Mouse (Mus musculus) heart, adult 18-20 months (tissue): ENCODE results near the gene Tmem29. TPM values are rescaled to one million over a fixed set of nuclear protein-coding genes. Genes with fewer than 3 reads are reported as not detected.
"Not testable (repeated sequence)": the region's sequence is repeated elsewhere in the genome, so short reads cannot be mapped to it uniquely, and the experiment has no call there.

Source experiments
- DNase-seq, 2 experiments: peaks; one replicate each; pipeline ENCODE4 v3.0.0; 2021 to 2022; ENCODE audit warnings: mixed read lengths in 1 of 2
- long read RNA-seq, 2 experiments: library from polyadenylated mRNA; stranded (forward); transcript quantifications; one replicate each; pipeline ENCODE4 v2.0.0; 2021
- total RNA-seq, 2 experiments: library from RNA; stranded (reverse); gene quantifications; 2 replicates each; pipeline ENCODE4 v1.2.3; 2021

Tmem29 gene
- 1 to 10 TPM; 3.1 to 3.2 TPM for total RNA-seq
- long read RNA-seq, experiment 1, partial matches to known transcripts = 0 of 1 reads
- long read RNA-seq, experiment 1, other reads (novel, unspliced or antisense) = 0 of 1 reads
- long read RNA-seq, experiment 2, partial matches to known transcripts = 0 of 3 reads
- long read RNA-seq, experiment 2, other reads (novel, unspliced or antisense) = 0 of 3 reads

DNA sequence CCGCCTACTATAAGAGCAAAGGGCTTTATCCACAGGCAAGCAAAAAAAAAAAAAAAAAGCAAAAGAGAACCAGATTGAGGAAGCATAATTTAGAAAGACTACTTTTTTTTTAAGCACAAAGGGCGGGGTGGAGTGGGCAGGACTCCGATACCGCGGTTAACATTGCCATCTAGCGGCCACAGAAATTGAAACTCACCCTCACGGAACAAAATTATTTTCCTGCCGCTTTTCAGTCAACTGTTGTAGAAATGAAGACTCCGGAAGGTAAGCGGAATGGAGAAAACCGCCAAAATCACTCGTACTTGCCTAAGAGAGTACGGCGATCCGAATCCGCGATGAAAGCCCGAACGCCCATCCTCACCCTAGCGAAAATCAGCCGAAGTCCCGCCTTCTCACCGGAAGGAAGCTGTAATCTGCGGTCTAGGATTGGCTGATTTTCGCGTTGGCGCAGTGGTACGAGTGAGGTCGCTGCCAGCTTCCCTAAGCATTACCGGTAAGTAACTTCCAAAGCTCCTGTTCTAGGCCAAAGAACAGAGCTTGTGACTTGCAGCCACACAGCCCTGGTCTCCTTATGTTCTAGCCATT lies at the start of gene Tmem29:
Tmem29 (minus strand) TSS at position 389 of the 585 bp plus-strand sequence.
- peak; percentile 91 to 96 for DNase-seq

- DNase-seq = no peak
Observed at GRCm38 (mm10) chrX:150508696-150509095, 49.7 kb upstream of the Tmem29 start.

DNA sequence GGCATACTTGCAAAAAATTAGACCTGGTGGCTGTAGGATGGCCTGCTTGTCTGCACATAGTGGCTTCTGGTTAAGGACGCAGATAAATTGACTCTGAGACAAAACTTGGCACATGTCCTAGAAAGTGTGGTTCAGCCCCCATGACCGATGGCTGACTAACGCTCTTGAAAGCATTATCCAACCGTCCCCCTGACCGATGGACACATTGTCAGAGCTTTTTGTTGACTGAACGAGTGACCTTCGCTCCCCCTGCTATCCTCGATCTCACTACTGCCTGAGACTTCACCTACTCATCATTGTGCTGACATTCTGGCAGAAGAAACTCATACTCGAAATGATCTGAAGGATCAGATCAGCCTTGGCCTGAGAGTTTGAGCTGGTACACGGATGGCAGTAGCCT lies 28.9 kb upstream of the Tmem29 start:
- not testable (repeated sequence) for DNase-seq

DNA sequence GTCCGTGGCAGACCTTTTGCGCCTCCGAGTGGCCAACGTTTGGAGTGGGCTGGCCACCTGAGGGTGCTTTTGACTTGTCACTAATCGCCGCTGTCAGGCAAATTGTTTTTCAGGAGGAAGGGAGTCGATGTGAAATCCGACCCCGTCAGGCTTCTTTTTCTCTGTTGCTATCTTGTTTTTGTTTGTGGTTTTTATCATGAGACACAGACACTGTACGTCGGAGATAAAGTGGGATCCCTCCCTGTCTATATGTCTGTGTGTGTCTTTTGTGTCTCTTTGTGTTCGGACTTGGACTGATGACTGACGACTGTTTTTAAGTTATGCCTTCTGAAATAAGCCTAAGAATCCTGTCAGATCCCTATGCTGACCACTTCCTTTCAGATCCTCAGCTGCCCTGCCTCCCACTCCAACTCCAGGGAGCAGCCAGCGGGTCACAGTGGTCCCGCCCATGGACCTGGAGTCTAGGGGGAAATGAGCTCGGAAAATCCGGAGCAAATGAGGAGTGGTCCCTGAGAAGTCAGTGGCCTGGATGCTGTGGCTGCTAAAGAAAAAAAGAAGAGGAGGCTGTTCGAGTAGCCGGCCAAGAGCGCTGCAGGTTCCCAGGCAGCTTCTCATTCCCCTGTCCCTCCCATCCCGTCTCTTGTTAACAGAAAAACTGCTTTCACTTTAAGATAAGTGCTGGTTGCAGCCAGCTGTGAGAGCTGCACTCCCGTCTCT lies 27.5 kb upstream of the Tmem29 start:
- DNase-seq = peak in 1 of 2 experiments; percentile 13

DNA sequence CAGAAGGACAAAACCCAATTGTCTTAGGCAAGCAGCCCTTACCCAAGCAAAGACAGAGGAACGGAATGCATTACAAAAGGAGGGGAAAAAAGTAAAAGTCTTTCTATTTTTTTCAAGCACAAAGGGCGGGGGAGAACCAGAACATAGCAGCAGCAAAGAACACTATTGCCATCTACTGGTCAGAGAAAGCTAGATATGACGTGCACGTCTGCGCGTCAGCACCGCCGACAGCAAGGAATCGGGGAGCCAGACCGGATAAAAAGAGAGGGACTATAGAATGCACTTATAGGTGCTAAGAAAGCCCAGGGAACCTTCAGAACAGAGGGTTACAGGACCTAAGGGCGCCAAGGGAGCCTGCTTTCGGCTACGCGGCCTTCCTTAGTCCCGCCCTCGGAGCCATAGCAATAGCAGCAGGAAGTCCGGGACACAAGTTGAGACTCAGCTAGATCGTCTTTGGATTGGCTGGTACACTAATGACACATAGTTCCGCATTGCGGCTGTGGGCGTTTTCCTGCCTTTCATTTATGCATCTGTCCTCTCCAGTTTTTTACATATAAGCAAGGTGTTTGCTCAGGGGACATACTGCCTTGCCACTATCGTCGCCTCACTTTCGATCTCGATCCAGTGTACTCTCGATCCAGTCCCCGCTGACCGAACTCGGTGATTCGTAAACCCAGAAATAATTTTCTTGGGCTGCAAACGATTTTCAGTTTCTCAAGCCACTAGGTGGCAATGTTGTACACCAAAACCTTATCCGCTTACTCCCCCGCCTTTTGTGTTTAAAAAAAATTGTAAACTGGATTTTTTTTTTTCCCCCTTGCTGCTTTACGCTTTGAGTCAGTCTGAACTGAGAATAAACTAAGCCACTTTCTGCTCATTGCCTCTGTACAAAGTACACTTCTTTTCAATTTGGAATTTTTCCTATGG lies 19.2 kb upstream of the Tmem29 start:
- DNase-seq = peak; percentile 91 to 94

GRCm38 (mm10) chrX:150471416-150471815 lies 12.5 kb upstream of the Tmem29 start:
- no peak for DNase-seq

GRCm38 (mm10) chrX:150468266-150468665 lies 9.3 kb upstream of the Tmem29 start:
- no peak for DNase-seq

DNA sequence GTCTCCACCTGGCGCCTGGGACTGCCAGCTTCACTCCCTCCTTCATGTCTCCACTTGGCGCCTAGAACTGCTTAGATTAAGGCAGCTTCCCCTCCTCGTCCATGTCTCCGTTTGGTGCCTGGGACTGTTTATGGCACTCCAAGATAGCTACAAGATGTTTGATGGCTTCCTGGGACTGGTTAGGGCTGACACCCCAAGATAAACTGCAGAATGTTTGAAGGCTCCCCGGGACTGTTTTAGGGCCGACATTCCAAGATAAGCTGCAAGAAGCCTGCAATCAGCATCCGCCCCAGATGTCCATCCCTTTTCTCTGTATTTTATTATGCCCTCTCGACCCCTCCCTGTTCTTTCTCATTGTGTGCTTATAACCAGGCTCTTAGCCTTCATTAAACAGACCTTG lies 7.9 kb upstream of the Tmem29 start:
- not testable (repeated sequence) for DNase-seq

- no peak for DNase-seq
Observed at GRCm38 (mm10) chrX:150460143-150460542, 1.2 kb upstream of the Tmem29 start.

- peak; percentile 16 to 48 for DNase-seq
Observed at GRCm38 (mm10) chrX:150459411-150459927, 515 bp upstream of the Tmem29 start.

GRCm38 (mm10) chrX:150458136-150458535 lies 818 bp downstream of the Tmem29 start:
- no peak for DNase-seq

DNA sequence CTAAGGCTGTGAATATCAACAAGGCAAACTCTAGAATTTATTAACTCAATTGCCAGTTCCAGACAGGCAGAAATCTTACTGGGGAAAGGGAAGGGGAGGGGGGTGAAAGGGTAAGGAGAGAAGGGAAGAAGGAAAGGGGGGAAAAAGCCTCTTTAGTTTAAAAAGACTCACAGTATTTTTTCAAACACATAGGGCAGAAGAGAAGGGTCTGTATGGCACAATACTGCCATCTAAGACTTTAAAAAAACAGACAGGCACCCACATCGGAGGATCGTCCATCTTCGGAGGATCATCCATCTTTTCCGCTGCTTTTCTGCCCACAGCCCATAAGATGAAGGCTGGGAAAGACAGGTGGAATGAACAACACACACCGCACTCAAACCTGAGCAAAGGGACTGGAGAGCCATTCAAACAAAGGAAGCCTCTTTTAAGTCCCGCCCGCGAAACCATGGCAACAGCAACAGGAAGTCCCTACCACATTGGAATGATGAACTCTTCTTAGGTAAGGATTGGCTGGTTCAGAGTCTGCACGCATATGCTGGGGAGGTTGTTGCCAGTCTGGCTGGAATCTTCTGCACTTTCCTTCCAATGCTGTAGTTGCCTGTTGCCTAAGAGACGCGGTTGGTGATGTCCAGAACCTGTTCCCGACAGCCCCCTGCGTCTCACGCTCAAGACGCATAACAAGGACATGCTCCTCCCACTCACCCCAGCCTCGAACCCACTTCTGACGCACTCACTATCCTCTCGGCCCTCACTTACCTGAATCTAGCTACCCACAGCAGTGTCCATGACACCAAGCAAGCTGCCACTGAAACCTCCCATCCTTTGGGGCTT lies 18.2 kb downstream of the Tmem29 start:
- peak; percentile 59 to 73 for DNase-seq

DNA sequence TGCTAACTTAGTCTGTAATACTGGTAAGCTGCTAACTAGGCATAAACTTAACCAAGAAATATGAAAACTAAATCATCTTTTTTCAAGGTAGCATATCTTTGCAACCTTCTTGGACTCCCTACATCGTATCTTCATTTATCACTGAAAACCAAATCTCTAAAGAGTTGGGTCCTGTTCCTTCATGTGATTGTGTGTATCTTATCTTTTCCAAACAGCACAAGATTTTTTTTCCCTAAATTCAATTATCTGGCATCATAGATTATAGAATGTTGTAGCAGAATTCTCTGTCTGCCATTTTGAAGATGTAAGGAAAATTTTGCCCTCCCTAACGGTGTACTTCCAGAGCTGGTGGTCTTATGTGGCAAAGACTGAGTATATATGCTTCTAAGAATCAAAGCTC lies 22.6 kb downstream of the Tmem29 start:
- no peak for DNase-seq

DNA sequence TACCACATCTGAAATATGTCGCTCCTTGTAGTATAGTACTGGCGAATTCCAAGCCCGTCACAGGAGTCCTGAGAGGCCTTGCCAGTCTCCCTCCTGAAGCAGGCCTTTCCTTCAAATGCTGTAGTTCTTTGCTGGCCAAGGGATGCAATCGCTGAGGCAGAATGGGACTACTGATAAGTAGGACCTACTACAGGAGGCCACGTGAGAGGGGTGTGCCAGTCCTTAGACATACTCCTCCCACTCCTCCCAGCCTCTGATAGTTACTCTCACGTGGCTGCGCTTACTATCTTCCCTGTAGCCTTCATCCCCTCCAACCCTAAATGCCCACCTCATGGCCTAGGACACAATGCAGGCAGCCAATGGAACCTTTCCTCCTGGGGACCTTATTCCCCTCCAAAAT lies 23.6 kb downstream of the Tmem29 start:
- no peak for DNase-seq

DNA sequence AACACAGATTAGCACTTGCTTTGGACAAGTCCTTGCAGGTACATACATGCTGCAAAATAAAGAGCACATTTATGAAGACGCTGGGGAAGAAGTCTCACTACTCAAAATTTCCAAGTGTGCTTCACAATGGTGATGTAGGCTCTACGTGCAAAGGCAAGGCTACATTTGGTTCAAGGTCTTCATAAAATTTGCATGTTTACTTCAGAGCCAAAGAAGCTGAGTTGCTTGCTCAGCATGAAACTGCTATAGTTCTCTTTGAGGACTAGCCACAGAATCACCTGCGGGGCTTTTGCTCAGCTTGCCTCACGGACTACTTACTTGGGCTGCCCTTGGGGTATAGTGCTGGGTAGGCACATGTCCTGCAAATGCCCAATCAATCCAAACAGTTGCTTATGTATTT lies 45.4 kb downstream of the Tmem29 start:
- DNase-seq = no peak

Other genes starting within 250 kb of the Tmem29 start
- gene Alas2, start 88.2 kb upstream of the Tmem29 start, total RNA-seq = 100 to 1,000 TPM; 100 to 122 TPM
- 10 to 100 TPM in 1 of 2 experiments, 1 to 10 TPM in 1; 10.0 to 15.5 TPM for gene Pfkfb1, start 129.1 kb upstream of the Tmem29 start, total RNA-seq
- 10 to 100 TPM in 1 of 2 experiments, 1 to 10 TPM in 1; 8.1 to 10.0 TPM for gene Apex2, start 130.7 kb upstream of the Tmem29 start, total RNA-seq
- under 1 TPM; 0.39 to 0.99 TPM for gene Tro, start 198.4 kb upstream of the Tmem29 start, total RNA-seq